Mouse (Mus musculus) duodenum, adult 2 months (tissue): ENCODE data around the gene Orai2. TPM values are rescaled to one million over a fixed set of nuclear protein-coding genes. Genes with fewer than 3 reads are reported as not detected.

Experiments used
- polyA plus RNA-seq: library from polyadenylated mRNA; depleted of rRNA; stranded (reverse); fragments of >200 nt; gene quantifications from 2 replicates; pipeline ENCODE4 v1.2.3, GENCODE M21; 2012; ENCODE audit warnings: low replicate concordance; rRNA removed

Gene Orai2
- polyA plus RNA-seq: 16.5 and 40.4 TPM in 2 replicates

GRCm38 (mm10) chr5:136170512-136171362 is at the start of gene Orai2:
Orai2 (minus strand) TSS chr5:136170713.

GRCm38 (mm10) chr5:136198474-136199391 is 28.2 kb upstream of the Orai2 start, which contains the start of gene Prkrip1:
Prkrip1 (minus strand) TSS chr5:136198963.

GRCm38 (mm10) chr5:136135571-136136291 is 34.8 kb downstream of the Orai2 start, which contains the start of the genes Lrwd1 and Alkbh4:
Lrwd1 (minus strand) TSS chr5:136136074.
Alkbh4 (plus strand) TSS chr5:136136146.

GRCm38 (mm10) chr5:136115891-136116783 is 54.4 kb downstream of the Orai2 start, which contains the start of gene Polr2j:
Polr2j (plus strand) TSS chr5:136116631.

Other genes with a start within 250 kb of the Orai2 start
- gene Ywhag, start 236.1 kb downstream of the Orai2 start, polyA plus RNA-seq: 26.7 and 34.1 TPM in 2 replicates
- 3.5 and 6.9 TPM in 2 replicates for gene Ssc4d, start 196.2 kb downstream of the Orai2 start, polyA plus RNA-seq
- not detected in 2 replicates for gene Zp3, start 190.6 kb downstream of the Orai2 start, polyA plus RNA-seq
- 11.6 and 17.4 TPM in 2 replicates for gene Dtx2, start 175.9 kb downstream of the Orai2 start, polyA plus RNA-seq
- gene Upk3b, start 132.2 kb downstream of the Orai2 start, polyA plus RNA-seq: 3.5 and 5.5 TPM in 2 replicates
- 2.7 and 3.6 TPM in 2 replicates for gene Upk3bl, start 116.2 kb downstream of the Orai2 start, polyA plus RNA-seq
- 26.6 and 29.5 TPM in 2 replicates for gene Rasa4, start 86.8 kb downstream of the Orai2 start, polyA plus RNA-seq
- 36.7 and 37.2 TPM in 2 replicates for gene Polr2j, start 54.1 kb downstream of the Orai2 start, polyA plus RNA-seq
- gene Lrwd1, start 34.6 kb downstream of the Orai2 start, polyA plus RNA-seq: 16.1 and 20.1 TPM in 2 replicates
- gene Alkbh4, start 34.6 kb downstream of the Orai2 start, polyA plus RNA-seq: 24.4 and 28.3 TPM in 2 replicates
- gene Prkrip1, start 28.2 kb upstream of the Orai2 start, polyA plus RNA-seq: 3.4 and 5.4 TPM in 2 replicates
- 3.0 and 4.7 TPM in 2 replicates for gene Sh2b2, start 75.8 kb upstream of the Orai2 start, polyA plus RNA-seq